In genomic region chr10:75591211-75591894, GRCm38 (mm10) we compare ENCODE assay signal across 8 mouse cellular contexts. TPM values are rescaled to one million over a fixed set of nuclear protein-coding genes. Genes with fewer than 3 reads are reported as not detected.
DNase-seq lines count a peak whose midpoint lies in the region; ATAC-seq lines count a peak whose summit lies in the region.

No protein-coding gene starts in this region.

- peaks cover 21% of the 10 kb centered on the region; the same call in 1 of the 2 replicates for H3K4me1 ChIP-seq in heart, embryonic 11.5 days (ENCODE audit: control insufficient read depth, insufficient read depth, low read length)
- peaks cover 8% of the 10 kb centered on the region for H3K4me1 ChIP-seq in forebrain, embryonic 12.5 days
- peaks cover 6% of the 10 kb centered on the region; the same call in 1 of the 2 replicates for H3K4me1 ChIP-seq in hindbrain, embryonic 16.5 days (ENCODE audit: control insufficient read depth, insufficient read depth, low read depth, low read length)

- no peak overlapping the region for H3K4me3 ChIP-seq in heart, embryonic 11.5 days (ENCODE audit: low read depth, low read length)
- no peak overlapping the region for H3K4me3 ChIP-seq in forebrain, embryonic 12.5 days (replicated peaks)
- no peak overlapping the region for H3K4me3 ChIP-seq in hindbrain, embryonic 16.5 days (ENCODE audit: low read length)

- no peaks in the 10 kb centered on the region for H3K27me3 ChIP-seq in heart, embryonic 11.5 days (ENCODE audit: control insufficient read depth, insufficient read depth, low read length)
- H3K27me3 ChIP-seq in forebrain, embryonic 12.5 days: no peaks in the 10 kb centered on the region
- H3K27me3 ChIP-seq in hindbrain, embryonic 16.5 days (replicated peaks; ENCODE audit: control insufficient read depth, insufficient read depth, low read length): no peaks in the 10 kb centered on the region

- peak overlapping the region; percentile 77 for H3K27ac ChIP-seq in heart, embryonic 11.5 days (ENCODE audit: low read depth, low read length)
- H3K27ac ChIP-seq in forebrain, embryonic 12.5 days: no peak overlapping the region
- no peak overlapping the region; the same call in 1 of the 2 replicates for H3K27ac ChIP-seq in hindbrain, embryonic 16.5 days (ENCODE audit: low read depth, low read length)

- H3K9ac ChIP-seq in heart, embryonic 11.5 days (ENCODE audit: low read depth, low read length): no peak overlapping the region
- no peak overlapping the region for H3K9ac ChIP-seq in forebrain, embryonic 12.5 days
- no peak overlapping the region for H3K9ac ChIP-seq in hindbrain, embryonic 16.5 days (ENCODE audit: low read depth, low read length)

- WGBS in heart, embryonic 11.5 days (ENCODE audit: insufficient replicate concordance): 59% methylated on average over 12 of the region's 12 CpGs
- WGBS in forebrain, embryonic 12.5 days: 75% methylated on average over 12 of the region's 12 CpGs
- 78% methylated on average over 12 of the region's 12 CpGs for WGBS in hindbrain, embryonic 16.5 days

- H3K36me3 ChIP-seq in heart, embryonic 11.5 days (ENCODE audit: control insufficient read depth, insufficient read depth, low read length): no peaks in the 10 kb centered on the region
- H3K36me3 ChIP-seq in forebrain, embryonic 12.5 days (replicated peaks): no peaks in the 10 kb centered on the region
- no peaks in the 10 kb centered on the region for H3K36me3 ChIP-seq in hindbrain, embryonic 16.5 days (ENCODE audit: control insufficient read depth, insufficient read depth, low read length)

- DNase-seq in kidney, adult 11 months: peak; percentile 48
- no peak for DNase-seq in kidney, adult 18-20 months
- DNase-seq in kidney, postnatal 4 days: peak; percentile 47 to 72
- peak; percentile 94 for DNase-seq in naive thymus-derived CD4-positive, alpha-beta T cell, adult 2 months (ENCODE audit: low read depth)
- DNase-seq in embryo, embryonic 10.5 days (ENCODE audit: low spot score): no peak

- H3K9me3 ChIP-seq in heart, embryonic 11.5 days (replicated peaks; ENCODE audit: control insufficient read depth, low read length): no peaks in the 10 kb centered on the region
- H3K9me3 ChIP-seq in forebrain, embryonic 12.5 days: no peaks in the 10 kb centered on the region
- no peaks in the 10 kb centered on the region for H3K9me3 ChIP-seq in hindbrain, embryonic 16.5 days (ENCODE audit: control insufficient read depth, low read length)

- ATAC-seq in heart, embryonic 11.5 days (replicated peaks; ENCODE audit: insufficient number of reproducible peaks, low FRiP score, low TSS enrichment): peak; percentile 48; the same call in 1 of the 2 replicates
- no peak for ATAC-seq in forebrain, embryonic 12.5 days (ENCODE audit: low FRiP score)
- no peak for ATAC-seq in hindbrain, embryonic 16.5 days

- H3K4me2 ChIP-seq in heart, embryonic 11.5 days: peak overlapping the region; percentile 20; the same call in 1 of the 2 replicates
- no peak overlapping the region for H3K4me2 ChIP-seq in forebrain, embryonic 12.5 days
- no peak overlapping the region; the same call in 1 of the 2 replicates for H3K4me2 ChIP-seq in hindbrain, embryonic 16.5 days (ENCODE audit: low read length)

RNA-seq across cellular contexts. Expression of gene Ggt5, which starts 2.2 kb away (rescaled TPM):
- 2.8 and 5.0 TPM in 2 replicates for polyA plus RNA-seq in heart, embryonic 11.5 days (2014; fragmentation: Nextera tagmentation; extraction: Ambion mirVana)
- polyA plus RNA-seq in forebrain, embryonic 12.5 days (2016; fragmentation: Nextera tagmentation; extraction: Ambion mirVana): 0.74 and 0.90 TPM in 2 replicates
- polyA plus RNA-seq in hindbrain, embryonic 16.5 days (2015; fragmentation: Nextera tagmentation; extraction: Ambion mirVana): 2.9 and 3.5 TPM in 2 replicates

RNA-seq across cellular contexts. Expression of gene Ggt1, which starts 29.9 kb away (rescaled TPM):
- polyA plus RNA-seq in heart, embryonic 11.5 days (2014; fragmentation: Nextera tagmentation; extraction: Ambion mirVana): 0.42 and 0.44 TPM in 2 replicates
- polyA plus RNA-seq in forebrain, embryonic 12.5 days (2016; fragmentation: Nextera tagmentation; extraction: Ambion mirVana): 0.58 and 2.3 TPM in 2 replicates
- 0.69 and 2.1 TPM in 2 replicates for polyA plus RNA-seq in hindbrain, embryonic 16.5 days (2015; fragmentation: Nextera tagmentation; extraction: Ambion mirVana)

RNA-seq across cellular contexts. Expression of gene Lrrc75b, which starts 31.2 kb away (rescaled TPM):
- 0.66 and 1.0 TPM in 2 replicates for polyA plus RNA-seq in heart, embryonic 11.5 days (2014; fragmentation: Nextera tagmentation; extraction: Ambion mirVana)
- 5.5 and 7.4 TPM in 2 replicates for polyA plus RNA-seq in forebrain, embryonic 12.5 days (2016; fragmentation: Nextera tagmentation; extraction: Ambion mirVana)
- 38.9 and 44.7 TPM in 2 replicates for polyA plus RNA-seq in hindbrain, embryonic 16.5 days (2015; fragmentation: Nextera tagmentation; extraction: Ambion mirVana)

RNA-seq across cellular contexts. Expression of gene Susd2, which starts 52.5 kb away (rescaled TPM):
- 1.4 and 2.1 TPM in 2 replicates for polyA plus RNA-seq in heart, embryonic 11.5 days (2014; fragmentation: Nextera tagmentation; extraction: Ambion mirVana)
- polyA plus RNA-seq in forebrain, embryonic 12.5 days (2016; fragmentation: Nextera tagmentation; extraction: Ambion mirVana): 1.6 TPM in 2 replicates
- 10.5 and 11.9 TPM in 2 replicates for polyA plus RNA-seq in hindbrain, embryonic 16.5 days (2015; fragmentation: Nextera tagmentation; extraction: Ambion mirVana)

Comparison
In these comparisons a context has a peak if more than half of its experiments do, and no peak if none do; other contexts are left out.
1. DNase-seq: peak in kidney, adult 11 months (single experiment), kidney, postnatal 4 days (2 of 2) and naive thymus-derived CD4-positive, alpha-beta T cell, adult 2 months (single experiment); none in kidney, adult 18-20 months (single experiment) and embryo, embryonic 10.5 days (single experiment).